Mouse (Mus musculus) G1E (cell line): ENCODE results near the gene Il34. TPM values are rescaled to one million over a fixed set of nuclear protein-coding genes. Genes with fewer than 3 reads are reported as not detected.
A peak's percentile ranks its signal among the peaks of the same experiment; 100 is the strongest.
"Not testable (repeated sequence)": the region's sequence is repeated elsewhere in the genome, so short reads cannot be mapped to it uniquely, and the experiment has no call there.

ENCODE experiments used
- ATAC-seq: 2 replicates; pipeline ENCODE4 v1.8.0; 2016; ENCODE audit warnings: mild to moderate bottlenecking; ENCODE audit not compliant: insufficient number of reproducible peaks, poor library complexity, low FRiP score, severe bottlenecking; ENCODE audit errors: extremely low read depth
- DNase-seq: peaks from one replicate; pipeline ENCODE4 v3.0.0; 2012; ENCODE audit warnings: low spot score
- H3K27me3 ChIP-seq: 2 replicates; pipeline ENCODE4 v1.6.1; 2012; ENCODE audit warnings: mild to moderate bottlenecking, low read length, inconsistent platforms; ENCODE audit not compliant: insufficient read depth
- H3K36me3 ChIP-seq: replicated peaks from 2 replicates; pipeline ENCODE3; 2012; ENCODE audit warnings: mild to moderate bottlenecking, inconsistent platforms
- H3K4me1 ChIP-seq: 2 replicates; pipeline ENCODE4 v1.6.1; 2012; ENCODE audit warnings: low read depth, low read length, inconsistent platforms, mixed read lengths; ENCODE audit not compliant: insufficient read depth
- H3K4me3 ChIP-seq: 2 replicates; pipeline ENCODE4 v1.5.1; 2012; ENCODE audit warnings: low read depth, mild to moderate bottlenecking, inconsistent platforms, low read length, moderate library complexity, mixed read lengths
- H3K9me3 ChIP-seq: replicated peaks from 2 replicates; pipeline ENCODE4 v1.6.1; 2012; ENCODE audit warnings: inconsistent platforms
- CTCF ChIP-seq: IDR thresholded peaks from 2 replicates; pipeline ENCODE4 v1.5.1; 2012; ENCODE audit warnings: low read depth, low read length, inconsistent platforms, mixed read lengths
- GATA1 ChIP-seq: IDR thresholded peaks from 2 replicates; pipeline ENCODE4 v1.6.1; 2012; ENCODE audit warnings: borderline replicate concordance, low read length, inconsistent platforms, mixed read lengths
- GATA2 ChIP-seq: IDR thresholded peaks from 2 replicates; pipeline ENCODE4 v1.6.1; 2012; ENCODE audit warnings: low read depth, low read length, inconsistent platforms, borderline replicate concordance
- POLR2AphosphoS5 ChIP-seq: IDR thresholded peaks from 2 replicates; pipeline ENCODE4 v1.6.1; 2012; ENCODE audit warnings: low read depth, low read length, inconsistent platforms; ENCODE audit not compliant: insufficient replicate concordance
- TAL1 ChIP-seq: conservative IDR thresholded peaks from 2 replicates; pipeline ENCODE4 v1.6.1; 2012; ENCODE audit warnings: low read depth, low read length, inconsistent platforms, mixed read lengths
- polyA plus RNA-seq: library from polyadenylated mRNA; stranded (reverse); fragments of >175 nt; gene quantifications from 2 replicates; pipeline ENCODE4 v1.2.3, GENCODE M21; 2012
- total RNA-seq, 2 experiments: library from RNA; stranded (forward) in 1 of 2; stranded (reverse) in 1 of 2; fragments of 200-1000 nt in 1 of 2; fragments of >200 nt in 1 of 2; fragmentation: Nextera tagmentation in 1 of 2; gene quantifications; 2 replicates each; pipeline ENCODE4 v1.2.3; 2014 to 2017

Il34 gene
- total and polyA plus RNA-seq, 3 experiments = not detected

- ATAC-seq (no peak), DNase-seq (no peak)
- Histone ChIP-seq H3K4me1 (peaks cover 18% of the 10 kb centered on the region), H3K27me3 (peaks cover 33% of the 10 kb centered on the region), H3K36me3 (no peaks in the 10 kb centered on the region), H3K4me3 (no peak overlapping the region), H3K9me3 (no peaks in the 10 kb centered on the region)
- TF ChIP-seq CTCF (no peak), POLR2AphosphoS5 (no peak), GATA1 (no peak), TAL1 (no peak), GATA2 (no peak)
These were observed 18.8 kb downstream of the Il34 start for GRCm38 (mm10) chr8:110786934-110787333.

- H3K9me3 ChIP-seq, H3K4me3 ChIP-seq, ATAC-seq, DNase-seq, H3K36me3 ChIP-seq: not testable (repeated sequence)
- Histone ChIP-seq H3K27me3 (peaks cover 33% of the 10 kb centered on the region), H3K4me1 (peaks cover 18% of the 10 kb centered on the region)
These were observed 19.2 kb downstream of the Il34 start for GRCm38 (mm10) chr8:110786501-110786900.

- Histone ChIP-seq H3K4me3 (no peak overlapping the region), H3K27me3 (peaks cover 34% of the 10 kb centered on the region), H3K9me3 (no peaks in the 10 kb centered on the region), H3K36me3 (no peaks in the 10 kb centered on the region), H3K4me1 (peaks cover 18% of the 10 kb centered on the region)
- TF ChIP-seq CTCF (no peak), POLR2AphosphoS5 (no peak), GATA1 (no peak), GATA2 (no peak), TAL1 (no peak)
- ATAC-seq (no peak), DNase-seq (no peak)
These were observed 20.4 kb downstream of the Il34 start for GRCm38 (mm10) chr8:110785366-110785765.

- H3K4me3 ChIP-seq = no peak overlapping the region
- H3K9me3 ChIP-seq = peaks cover 4% of the 10 kb centered on the region
- peaks cover 12% of the 10 kb centered on the region for H3K27me3 ChIP-seq
- ATAC-seq = no peak
- H3K4me1 ChIP-seq = peaks cover 8% of the 10 kb centered on the region
- DNase-seq = no peak
- H3K36me3 ChIP-seq = no peaks in the 10 kb centered on the region
- TF ChIP-seq CTCF = no peak
- TF ChIP-seq GATA2 = no peak
- TF ChIP-seq TAL1 = no peak
- no peak for TF ChIP-seq GATA1
- no peak for TF ChIP-seq POLR2AphosphoS5
These were observed 25.6 kb downstream of the Il34 start for GRCm38 (mm10) chr8:110779924-110780718.

GRCm38 (mm10) chr8:110776335-110776734 lies 29.4 kb downstream of the Il34 start:
- ATAC-seq = no peak
- TF ChIP-seq CTCF = no peak
- peaks cover 4% of the 10 kb centered on the region for H3K9me3 ChIP-seq
- H3K4me1 ChIP-seq = no peaks in the 10 kb centered on the region
- no peak for DNase-seq
- H3K36me3 ChIP-seq = no peaks in the 10 kb centered on the region
- no peak overlapping the region for H3K4me3 ChIP-seq
- H3K27me3 ChIP-seq = peaks cover 7% of the 10 kb centered on the region

GRCm38 (mm10) chr8:110775721-110776120 lies 30.0 kb downstream of the Il34 start:
- Histone ChIP-seq H3K4me1 (no peaks in the 10 kb centered on the region), H3K4me3 (no peak overlapping the region), H3K9me3 (peaks cover 4% of the 10 kb centered on the region), H3K27me3 (peaks cover 7% of the 10 kb centered on the region), H3K36me3 (no peaks in the 10 kb centered on the region)
- no peak for ATAC-seq
- no peak for DNase-seq
- TF ChIP-seq GATA2 = no peak
- TF ChIP-seq TAL1 = no peak
- no peak for TF ChIP-seq POLR2AphosphoS5
- no peak for TF ChIP-seq GATA1
- TF ChIP-seq CTCF = no peak

- peaks cover 8% of the 10 kb centered on the region for H3K27me3 ChIP-seq
- no peak for ATAC-seq
- no peak for DNase-seq
These were observed 30.4 kb downstream of the Il34 start for GRCm38 (mm10) chr8:110775316-110775715.

More at GRCm38 (mm10) chr8:110775316-110775715, 30.4 kb downstream of the Il34 start:
- 0 out of 2 replicates have a peak, but pooled peaks have one; percentile 24 for TF ChIP-seq CTCF
- TF ChIP-seq POLR2AphosphoS5 = no peak
- Histone ChIP-seq H3K9me3 (peaks cover 4% of the 10 kb centered on the region), H3K4me3 (no peak overlapping the region), H3K36me3 (no peaks in the 10 kb centered on the region), H3K4me1 (no peaks in the 10 kb centered on the region)
